Mouse (Mus musculus) right cerebral cortex, postnatal 14 days (tissue): ENCODE measurements at regions not wholly inside any gene's neighbourhood (a gene's known extent, or its start where the extent isn't known, plus 50 kb on each side); places are given as distances from the start of the nearest gene placed in this dataset.

Experiments used
- DNase-seq: peaks from one replicate; pipeline ENCODE4 v3.0.0; 2022

- no peak for DNase-seq
Measured at GRCm38 (mm10) chr10:17102065-17102464, 621.0 kb upstream of the Cited2 start.

GRCm38 (mm10) chr10:17103416-17103815 is 619.6 kb upstream of the Cited2 start:
- no peak for DNase-seq

DNA sequence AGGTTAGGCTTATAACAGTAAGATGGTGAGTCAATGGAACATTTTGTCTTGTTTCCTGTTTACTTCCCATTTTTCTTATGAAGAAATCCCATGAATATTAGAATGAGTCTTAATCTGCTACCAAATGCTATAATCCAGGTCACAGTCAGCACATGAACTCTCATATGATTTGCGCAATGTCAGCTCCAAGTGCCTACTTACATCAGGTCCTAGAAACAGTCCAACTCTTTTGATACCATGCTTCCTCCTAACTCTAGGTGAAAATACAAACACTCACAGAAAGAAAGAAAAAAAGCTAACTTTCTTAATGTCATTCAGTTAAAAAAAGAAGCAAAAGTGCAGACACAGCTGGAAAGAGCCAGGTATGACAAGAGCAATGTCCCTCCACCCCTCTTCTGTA is 616.2 kb upstream of the Cited2 start:
- no peak for DNase-seq

DNA sequence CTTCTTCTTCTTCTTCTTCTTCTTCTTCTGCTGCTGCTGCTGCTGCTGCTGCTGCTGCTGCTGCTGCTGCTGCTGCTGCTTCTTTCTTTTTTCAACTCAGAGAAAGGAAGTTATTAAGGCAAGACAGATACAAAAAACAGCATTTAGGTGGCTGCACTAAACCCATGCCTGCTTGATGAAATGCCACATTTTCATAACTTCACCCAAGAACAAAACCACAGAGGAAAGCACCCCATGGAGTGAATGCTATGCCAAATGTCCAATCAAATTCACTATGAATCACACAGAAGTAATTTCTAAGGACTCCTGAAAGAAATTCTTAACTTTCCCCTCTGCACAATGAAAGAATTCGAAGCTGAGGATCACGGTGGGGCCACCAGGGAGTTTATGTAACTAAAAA is 611.9 kb upstream of the Cited2 start:
- DNase-seq = no peak

GRCm38 (mm10) chr10:17114805-17115204 is 608.2 kb upstream of the Cited2 start:
- no peak for DNase-seq

DNA sequence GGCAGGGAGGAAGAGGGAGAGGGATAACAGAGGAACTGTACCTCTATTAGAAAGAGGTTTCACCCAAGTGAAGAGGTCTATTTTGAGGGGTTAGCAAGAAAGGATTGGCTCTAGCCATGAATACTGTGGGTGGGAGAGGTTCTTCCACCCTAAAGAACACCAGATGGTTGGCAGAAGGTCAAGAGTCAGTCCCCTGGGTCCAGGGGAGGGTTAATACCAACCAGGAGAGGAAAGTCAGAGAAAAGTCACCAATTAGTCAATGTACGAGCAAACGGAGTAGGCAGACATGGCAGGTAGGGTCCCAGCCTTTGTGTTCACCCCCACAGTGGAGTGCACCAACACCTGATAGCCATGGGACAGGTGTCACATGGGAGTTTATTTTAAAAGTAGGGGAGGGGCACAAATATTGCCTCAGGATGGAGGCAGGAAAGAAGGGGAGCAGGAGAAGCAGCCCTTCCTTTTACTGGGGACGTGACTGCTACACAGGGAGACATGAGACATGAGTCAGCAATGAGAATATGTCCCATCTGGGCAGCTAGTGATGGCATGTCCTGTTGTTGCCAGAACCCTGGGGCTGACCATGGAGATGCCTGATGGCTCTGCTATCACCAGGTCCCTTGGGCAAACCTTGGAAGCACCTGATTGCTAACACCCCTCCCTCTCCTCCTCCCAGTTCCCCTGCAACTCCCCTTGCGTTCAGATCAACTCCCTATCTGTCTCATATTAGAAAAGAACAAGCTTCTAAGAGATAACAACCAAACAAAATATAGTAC is 593.4 kb upstream of the Cited2 start:
- no peak for DNase-seq

GRCm38 (mm10) chr10:17130661-17131060 is 592.4 kb upstream of the Cited2 start:
- DNase-seq = no peak

DNA sequence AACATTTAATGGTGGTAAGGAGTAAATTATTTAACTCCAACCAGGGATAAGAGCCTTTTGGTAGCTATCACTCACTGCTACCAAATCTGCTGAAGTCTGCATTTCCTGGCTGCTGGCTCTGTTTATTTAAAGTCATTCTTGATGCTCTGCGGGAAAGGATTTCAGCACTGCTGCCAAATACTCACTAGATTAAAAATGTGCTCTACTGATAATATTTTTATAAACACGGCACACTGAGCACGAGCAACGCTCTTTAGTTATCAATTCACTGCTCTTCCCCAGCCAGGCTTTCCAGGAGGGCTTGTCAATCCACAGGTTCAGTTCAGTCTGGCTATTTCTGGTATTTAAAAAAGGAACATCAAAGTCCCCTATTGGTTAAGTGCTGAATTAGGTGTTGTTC is 591.3 kb upstream of the Cited2 start:
- DNase-seq = no peak

DNA sequence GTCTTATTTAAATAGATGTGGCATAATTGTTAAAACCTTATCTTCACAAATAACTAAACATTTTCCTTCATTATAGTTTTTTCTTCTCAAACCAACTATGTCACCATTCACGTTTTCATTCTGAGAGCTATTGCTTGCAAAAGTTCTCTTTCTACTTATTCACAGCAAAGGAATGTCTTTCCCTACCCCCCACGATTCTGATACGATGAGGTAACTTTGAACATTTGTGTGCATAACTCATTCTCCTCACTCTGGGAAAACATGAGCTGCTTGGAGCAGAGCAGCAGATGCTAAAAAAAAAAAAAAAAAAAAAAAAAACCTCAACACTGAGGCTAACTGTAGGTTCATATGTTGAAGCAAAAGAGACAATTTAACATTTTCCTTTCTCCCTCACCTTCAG is 547.6 kb upstream of the Cited2 start:
- no peak for DNase-seq

DNA sequence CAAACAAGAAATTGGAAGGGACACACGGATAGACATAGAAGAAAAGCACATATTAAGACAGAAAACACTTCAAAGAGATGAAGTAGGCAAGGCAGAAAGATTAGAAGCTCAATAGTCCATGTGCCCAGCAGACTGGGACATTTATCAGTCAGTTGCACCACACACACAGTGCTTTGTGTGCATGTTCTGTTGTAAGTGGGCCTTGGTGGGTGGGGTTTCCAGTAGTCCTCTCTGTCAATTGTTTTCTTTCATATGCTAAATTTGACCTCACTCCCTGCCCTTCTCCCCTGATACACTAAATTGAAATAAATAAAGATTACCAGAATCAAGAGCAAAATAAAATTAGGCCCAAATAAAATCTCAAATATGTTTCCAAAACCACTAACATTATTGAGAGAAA is 546.0 kb upstream of the Cited2 start:
- no peak for DNase-seq

GRCm38 (mm10) chr10:17177503-17178278 is 545.3 kb upstream of the Cited2 start:
- DNase-seq = no peak

DNA sequence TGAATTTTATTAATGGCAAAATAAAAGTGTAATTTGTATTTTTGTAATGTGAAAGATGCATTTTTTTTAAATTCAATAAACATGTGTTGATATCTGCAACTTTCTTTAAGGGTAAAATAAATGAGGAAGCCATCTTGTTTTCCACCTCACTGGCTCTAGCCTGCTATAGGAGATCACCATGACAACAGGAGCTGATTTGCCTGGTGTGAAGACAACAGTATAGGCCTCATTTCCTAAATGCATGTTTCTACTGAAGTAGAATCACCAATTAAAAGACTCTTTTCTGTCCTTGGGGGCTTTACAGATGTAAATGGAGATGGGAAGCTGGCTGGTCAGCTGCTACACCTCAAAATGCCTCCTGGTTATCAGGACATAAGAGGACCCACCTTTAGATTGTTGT is 544.4 kb upstream of the Cited2 start:
- no peak for DNase-seq

DNA sequence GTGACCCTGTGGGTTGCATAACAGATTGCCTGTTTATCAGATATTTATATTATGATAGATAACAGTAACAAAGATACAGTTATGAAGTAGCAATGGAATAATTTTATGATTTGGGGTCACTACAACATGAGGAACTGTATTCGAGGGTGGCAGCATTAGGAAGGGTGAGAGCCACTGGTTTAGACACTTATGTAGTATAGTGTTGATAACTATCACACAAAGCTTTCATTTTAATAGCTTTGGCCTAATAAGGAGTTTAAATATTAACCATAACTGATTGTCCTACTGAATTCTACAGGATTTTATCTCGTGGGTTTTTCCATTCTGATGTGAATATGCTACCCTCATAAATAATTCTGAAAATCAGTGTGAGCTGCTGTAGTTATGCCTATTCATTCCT is 538.6 kb upstream of the Cited2 start:
- DNase-seq = no peak

- no peak for DNase-seq
Measured at GRCm38 (mm10) chr10:17196205-17196604, 526.8 kb upstream of the Cited2 start.

DNA sequence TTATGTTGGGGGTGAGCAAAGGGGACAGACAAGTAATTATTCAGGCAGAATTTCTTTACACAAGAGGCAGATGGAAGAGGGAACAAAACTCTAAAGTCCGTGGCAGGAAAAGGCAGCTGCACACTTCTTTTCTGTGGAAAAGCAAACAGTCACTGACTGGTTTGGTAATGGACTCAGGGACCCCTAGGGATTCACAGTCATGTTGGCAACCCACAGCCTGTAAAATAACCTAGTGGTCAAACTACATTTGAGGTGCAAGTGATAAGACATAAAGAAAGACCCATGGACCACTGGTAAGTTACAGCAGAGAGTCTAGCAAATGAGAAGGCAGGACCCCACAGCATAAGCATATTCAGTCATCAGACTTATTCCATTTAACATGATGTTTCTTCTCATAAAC is 526.4 kb upstream of the Cited2 start:
- DNase-seq = no peak

DNA sequence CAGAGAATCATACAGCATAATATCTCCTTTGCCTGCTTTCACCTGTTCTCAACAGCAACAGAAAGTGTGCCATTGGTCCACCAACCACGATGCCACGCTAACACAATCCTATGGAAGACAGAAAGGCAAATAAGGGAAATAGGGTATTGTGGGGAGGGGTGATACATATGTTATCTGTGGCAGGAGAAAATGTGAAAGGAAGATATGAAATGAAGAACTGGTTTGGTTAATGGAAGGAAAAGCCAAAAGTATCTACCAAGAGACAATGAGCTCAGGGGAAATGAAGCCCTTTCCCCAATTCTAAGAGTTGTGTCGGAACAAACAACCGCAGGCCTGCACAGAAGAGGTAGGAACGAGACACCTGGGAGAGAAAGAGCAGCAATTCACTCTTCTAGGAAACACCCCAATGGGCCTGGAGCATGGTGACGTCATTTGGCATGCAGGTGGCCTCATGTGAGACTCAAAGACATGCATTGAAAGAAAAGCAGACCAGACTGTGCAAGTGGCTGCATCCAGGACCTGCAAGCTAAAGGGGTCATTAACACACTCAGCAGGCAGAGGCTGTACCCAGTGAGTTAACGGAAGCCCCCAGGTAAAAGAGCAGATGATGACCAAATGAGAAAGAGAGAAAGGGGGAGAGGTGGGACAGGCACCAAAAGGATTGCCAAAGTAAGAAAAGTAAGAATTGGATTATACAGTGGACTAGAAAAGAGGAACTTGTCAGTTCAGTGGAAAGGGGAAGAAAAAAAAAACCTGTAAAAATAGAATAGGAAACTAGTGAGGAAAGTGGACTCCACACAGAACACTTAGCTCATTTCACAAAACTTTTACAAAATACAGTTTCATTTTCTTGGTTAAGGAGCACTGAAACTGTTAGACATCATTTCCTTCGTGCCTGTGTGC is 522.2 kb upstream of the Cited2 start:
- DNase-seq = no peak

GRCm38 (mm10) chr10:17201427-17201745 is 521.6 kb upstream of the Cited2 start:
- DNase-seq = no peak

DNA sequence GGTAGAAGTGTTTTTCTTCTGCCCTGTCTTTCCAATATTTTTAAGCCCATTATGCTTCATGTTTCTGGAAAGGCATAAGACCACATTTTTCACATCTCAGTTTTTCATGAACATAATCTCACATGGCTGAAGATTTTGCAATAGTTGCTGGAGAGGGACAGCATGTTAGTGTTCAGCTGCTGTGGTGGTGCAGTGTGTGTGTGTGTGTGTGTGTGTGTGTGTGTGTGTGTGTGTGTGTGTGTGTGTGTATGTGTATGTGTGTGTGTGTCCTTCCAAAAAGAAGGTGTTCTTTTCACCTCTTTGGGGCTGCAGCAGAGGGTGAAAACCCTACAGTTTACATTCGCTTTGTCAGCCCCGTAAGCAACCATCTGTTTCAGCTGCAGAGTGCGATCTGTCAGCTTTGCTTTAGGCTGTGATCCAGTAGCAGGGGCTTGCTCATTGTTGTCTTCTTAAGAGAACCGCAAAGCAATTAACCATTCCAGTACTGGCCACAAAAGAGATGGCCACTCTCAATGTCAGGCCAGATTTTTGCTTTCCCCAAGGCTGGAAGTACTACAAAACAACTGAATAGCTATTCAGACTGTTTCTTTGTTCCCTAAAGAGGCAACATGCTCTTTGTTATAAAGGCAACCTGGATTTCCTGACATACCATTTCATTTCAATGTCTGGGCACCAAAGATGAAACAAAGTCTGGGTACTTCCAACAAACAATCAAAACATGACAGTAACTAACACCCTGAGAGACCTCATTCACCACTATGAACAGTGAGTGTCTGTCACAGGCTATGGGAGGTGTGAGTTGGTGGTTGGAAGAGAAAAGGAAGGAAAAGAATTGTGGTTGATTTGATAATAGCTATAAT is 520.2 kb upstream of the Cited2 start:
- no peak for DNase-seq

- DNase-seq = no peak
Measured at GRCm38 (mm10) chr10:17203416-17204110, 519.5 kb upstream of the Cited2 start.

DNA sequence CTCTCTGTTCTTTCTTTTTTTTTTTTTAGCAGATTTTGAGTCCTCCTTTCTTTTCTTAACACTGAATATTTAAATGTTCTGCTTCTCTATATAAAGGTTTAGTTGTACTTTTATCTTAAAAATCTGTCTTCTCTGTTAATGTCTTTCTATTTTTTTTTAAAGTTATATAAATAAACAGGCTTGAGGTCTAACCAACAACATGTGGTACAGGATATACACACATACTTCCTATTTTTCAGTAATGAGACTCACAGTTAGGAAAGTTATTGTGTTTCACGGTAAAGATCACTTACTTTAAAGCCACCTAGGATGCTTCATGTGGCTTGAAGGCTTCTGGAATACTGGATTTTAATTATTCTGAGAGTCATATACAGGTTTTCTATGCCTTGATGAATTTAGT is 518.9 kb upstream of the Cited2 start:
- DNase-seq = no peak

- no peak for DNase-seq
Measured at GRCm38 (mm10) chr10:17212551-17213309, 510.3 kb upstream of the Cited2 start.
